Mouse (Mus musculus): ENCODE results near the gene Usp5.
"Not testable (repeated sequence)": the region's sequence is repeated elsewhere in the genome, so short reads cannot be mapped to it uniquely, and the experiment has no call there.

Gene Usp5

GRCm38 (mm10) chr6:124840241-124841167, 11.2 kb upstream of the Usp5 start, which contains the start of gene Gnb3:
TSS of gene Gnb3 (minus strand) at chr6:124840275.
- DNase-seq (ENCODE audit: low read depth, low spot score), result no peak

- no peak for DNase-seq (ENCODE audit: low read depth, low spot score)
Observed at GRCm38 (mm10) chr6:124839805-124840204, 10.5 kb upstream of the Usp5 start.

GRCm38 (mm10) chr6:124836411-124836810, 7.1 kb upstream of the Usp5 start:
- DNase-seq (ENCODE audit: low read depth, low spot score), result no peak

- DNase-seq (ENCODE audit: low read depth, low spot score), result no peak
Observed at GRCm38 (mm10) chr6:124835531-124835930, 6.2 kb upstream of the Usp5 start.

- no peak for DNase-seq (ENCODE audit: low read depth, low spot score)
Observed at GRCm38 (mm10) chr6:124834512-124835081, 5.3 kb upstream of the Usp5 start.

- DNase-seq (ENCODE audit: low read depth, low spot score), result no peak
Observed at GRCm38 (mm10) chr6:124831649-124832048, 2.4 kb upstream of the Usp5 start.

- not testable (repeated sequence) for DNase-seq (ENCODE audit: low read depth, low spot score)
Observed at GRCm38 (mm10) chr6:124831199-124831598, 1.9 kb upstream of the Usp5 start.

GRCm38 (mm10) chr6:124829799-124830700, 766 bp upstream of the Usp5 start:
- DNase-seq (ENCODE audit: low read depth, low spot score), result peak; percentile 96

- peak; percentile 56 for DNase-seq (ENCODE audit: low read depth, low spot score)
Observed at GRCm38 (mm10) chr6:124828101-124828592, 1.1 kb downstream of the Usp5 start.

- no peak for DNase-seq (ENCODE audit: low read depth, low spot score)
Observed at GRCm38 (mm10) chr6:124822049-124822448, 7.2 kb downstream of the Usp5 start.

- DNase-seq (ENCODE audit: low read depth, low spot score), result no peak
Observed at GRCm38 (mm10) chr6:124820891-124821290, 8.4 kb downstream of the Usp5 start.

GRCm38 (mm10) chr6:124817971-124818370, 11.3 kb downstream of the Usp5 start:
- DNase-seq (ENCODE audit: low read depth, low spot score), result no peak

- DNase-seq (ENCODE audit: low read depth, low spot score), result no peak
Observed at GRCm38 (mm10) chr6:124817563-124817962, 11.7 kb downstream of the Usp5 start.

- DNase-seq (ENCODE audit: low read depth, low spot score), result no peak
Observed at GRCm38 (mm10) chr6:124817125-124817524, 12.2 kb downstream of the Usp5 start.

- DNase-seq (ENCODE audit: low read depth, low spot score), result no peak
Observed at GRCm38 (mm10) chr6:124816611-124817010, 12.7 kb downstream of the Usp5 start.

- no peak for DNase-seq (ENCODE audit: low read depth, low spot score)
Observed at GRCm38 (mm10) chr6:124814858-124815774, 14.2 kb downstream of the Usp5 start.

- DNase-seq (ENCODE audit: low read depth, low spot score), result no peak
Observed at GRCm38 (mm10) chr6:124814448-124814847, 14.8 kb downstream of the Usp5 start.

GRCm38 (mm10) chr6:124813933-124814332, 15.4 kb downstream of the Usp5 start, which contains the start of gene Tpi1:
TSS of gene Tpi1 (minus strand) at chr6:124814296.
- peak; percentile 82 for DNase-seq (ENCODE audit: low read depth, low spot score)

- peak; percentile 74 for DNase-seq (ENCODE audit: low read depth, low spot score)
Observed at GRCm38 (mm10) chr6:124813496-124813895, 15.8 kb downstream of the Usp5 start.

GRCm38 (mm10) chr6:124812848-124813247, 16.4 kb downstream of the Usp5 start:
- DNase-seq (ENCODE audit: low read depth, low spot score), result no peak

Measured in CD4-positive helper T cell, adult 2 months (primary cell).